Mouse (Mus musculus): ENCODE results near the gene Mycbp2.

- no peak for TF ChIP-seq MAFK (IDR thresholded peaks at IDR 0.05; ENCODE audit: insufficient read depth, low read depth, low read length)
- no peak for TF ChIP-seq ZNF384 (IDR thresholded peaks at IDR 0.05; ENCODE audit: low read depth, low read length)
- TF ChIP-seq CHD2 (IDR thresholded peaks at IDR 0.05; ENCODE audit: low read depth, low read length), result no peak
Measured at GRCm38 (mm10) chr14:103088624-103089023, 258.0 kb downstream of the Mycbp2 start.
